Mouse (Mus musculus): ENCODE data around the gene Egln1. TPM values are rescaled to one million over a fixed set of nuclear protein-coding genes. Genes with fewer than 3 reads are reported as not detected.
A peak's percentile ranks its signal among the peaks of the same experiment; 100 is the strongest.

Gene Egln1
- total RNA-seq, 1 experiment from 2014 or later: 15.9 TPM

DNA sequence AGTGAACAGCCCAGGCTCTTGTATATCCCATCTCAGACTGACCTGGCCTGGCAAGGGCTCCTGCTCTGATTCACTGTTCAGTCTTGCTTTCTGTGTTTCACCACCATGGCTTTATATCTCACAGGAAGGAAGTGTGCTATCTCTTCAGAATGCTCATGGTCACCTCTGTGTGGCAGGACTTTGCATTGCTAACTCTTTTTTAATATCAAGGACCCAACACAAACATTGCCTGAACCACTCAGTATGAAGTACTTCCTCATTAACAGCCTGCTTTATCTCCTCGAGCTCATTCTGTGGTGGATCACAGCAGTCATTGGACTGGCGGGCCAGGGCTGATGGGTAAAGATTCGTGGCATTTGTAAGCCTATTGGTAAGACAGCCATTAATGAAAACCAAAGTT, 82.5 kb downstream of the Egln1 start:
- ATAC-seq (ENCODE audit: extremely low read depth, insufficient number of reproducible peaks, low FRiP score, poor library complexity, severe bottlenecking): no peak

DNA sequence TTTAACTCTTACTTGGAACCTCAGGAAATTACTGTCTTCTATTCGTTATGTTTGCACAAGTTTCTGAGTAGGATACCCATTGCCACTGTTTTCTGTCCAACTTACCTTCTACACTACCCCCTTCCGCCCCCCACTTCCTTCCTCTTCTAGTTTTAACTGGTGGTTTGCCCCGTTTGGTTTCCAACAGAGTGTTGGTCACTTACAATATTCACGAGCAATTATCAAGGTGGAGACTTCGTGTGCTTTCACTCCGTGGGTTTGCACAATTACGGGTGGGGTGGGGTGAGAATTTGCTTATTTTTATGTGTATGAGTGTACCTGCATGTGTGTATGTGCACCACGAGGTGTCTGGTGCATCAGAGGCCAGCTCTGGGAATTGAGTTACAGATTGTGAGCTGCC, 85.4 kb downstream of the Egln1 start:
- no peak for ATAC-seq (ENCODE audit: extremely low read depth, insufficient number of reproducible peaks, low FRiP score, poor library complexity, severe bottlenecking)

- ATAC-seq (ENCODE audit: extremely low read depth, insufficient number of reproducible peaks, low FRiP score, poor library complexity, severe bottlenecking): no peak
These were observed 85.9 kb downstream of the Egln1 start for GRCm38 (mm10) chr8:124863163-124863677.

- ATAC-seq (ENCODE audit: extremely low read depth, insufficient number of reproducible peaks, low FRiP score, poor library complexity, severe bottlenecking): peak; percentile 80
These were observed 86.6 kb downstream of the Egln1 start, which contains the start of the genes Gnpat and 2810004N23Rik for GRCm38 (mm10) chr8:124862321-124863162. Gnpat (plus strand) TSS chr8:124863033. 2810004N23Rik (minus strand) TSS chr8:124863120.

GRCm38 (mm10) chr8:124860188-124860587, 88.9 kb downstream of the Egln1 start:
- no peak for ATAC-seq (ENCODE audit: extremely low read depth, insufficient number of reproducible peaks, low FRiP score, poor library complexity, severe bottlenecking)

DNA sequence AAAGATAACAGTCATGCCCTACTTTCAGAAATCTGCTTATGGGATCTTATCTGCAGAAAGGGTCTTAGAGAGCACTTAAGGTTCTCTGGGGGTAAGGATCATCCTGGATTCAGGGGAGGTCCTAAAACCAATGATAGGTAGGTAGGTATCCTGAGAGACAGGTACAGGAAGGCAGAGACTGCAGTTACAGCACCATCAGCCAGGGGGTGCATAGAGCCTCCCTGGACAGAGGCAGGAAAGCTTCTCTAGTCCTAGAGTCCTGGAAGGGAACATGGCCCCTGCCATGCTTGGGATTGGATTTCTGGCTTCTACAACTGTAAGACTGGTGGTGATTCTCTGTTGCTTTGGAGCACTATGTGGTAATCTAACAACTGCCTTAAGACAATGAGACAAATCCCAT, 89.7 kb downstream of the Egln1 start:
- no peak for ATAC-seq (ENCODE audit: extremely low read depth, insufficient number of reproducible peaks, low FRiP score, poor library complexity, severe bottlenecking)

Other genes with a start within 250 kb of the Egln1 start
- gene Ttc13, start 227.3 kb downstream of the Egln1 start, total RNA-seq (2017): 60.0 and 63.4 TPM in 2 replicates
- gene Arv1, start 227.2 kb downstream of the Egln1 start, total RNA-seq (2017): 9.1 and 12.9 TPM in 2 replicates
- gene Fam89a, start 197.5 kb downstream of the Egln1 start, total RNA-seq (2017): not detected in 2 replicates
- gene Trim67, start 156.2 kb downstream of the Egln1 start, total RNA-seq (2017): not detected in 2 replicates
- 68.8 and 77.0 TPM in 2 replicates for gene Gnpat, start 86.3 kb downstream of the Egln1 start, total RNA-seq (2017)
- gene 2810004N23Rik, start 86.2 kb downstream of the Egln1 start, total RNA-seq (2017): 26.5 and 27.5 TPM in 2 replicates
- gene Exoc8, start 51.6 kb downstream of the Egln1 start, total RNA-seq (2017): 17.8 and 21.8 TPM in 2 replicates
- gene Sprtn, start 51.4 kb downstream of the Egln1 start, total RNA-seq (2017): 26.2 and 31.1 TPM in 2 replicates
- 51.6 and 53.2 TPM in 2 replicates for gene Tsnax, start 63.7 kb upstream of the Egln1 start, total RNA-seq (2017)
- 0.37 and 0.93 TPM in 2 replicates for gene Disc1, start 104.9 kb upstream of the Egln1 start, total RNA-seq (2017)